Mouse (Mus musculus): ENCODE data around the gene Tmem203.

- TF ChIP-seq GATA1 (IDR thresholded peaks at IDR 0.05; ENCODE audit: low read length) (no peak), TAL1 (IDR thresholded peaks at IDR 0.05; ENCODE audit: low read length) (no peak)
Observed at GRCm38 (mm10) chr2:25207593-25207992, 47.6 kb upstream of the Tmem203 start.

Measured in erythroblast, embryonic 14.5 days (primary cell).